Mouse (Mus musculus): ENCODE measurements around the gene 1110059E24Rik. TPM values are rescaled to one million over a fixed set of nuclear protein-coding genes. Genes with fewer than 3 reads are reported as not detected.
A peak's percentile ranks its signal among the peaks of the same experiment; 100 is the strongest.
"Not testable (repeated sequence)": the region's sequence is repeated elsewhere in the genome, so short reads cannot be mapped to it uniquely, and the experiment has no call there.

The 1110059E24Rik gene
- polyA plus RNA-seq, 1 experiment from 2014 or later, result 41.0 TPM

DNA sequence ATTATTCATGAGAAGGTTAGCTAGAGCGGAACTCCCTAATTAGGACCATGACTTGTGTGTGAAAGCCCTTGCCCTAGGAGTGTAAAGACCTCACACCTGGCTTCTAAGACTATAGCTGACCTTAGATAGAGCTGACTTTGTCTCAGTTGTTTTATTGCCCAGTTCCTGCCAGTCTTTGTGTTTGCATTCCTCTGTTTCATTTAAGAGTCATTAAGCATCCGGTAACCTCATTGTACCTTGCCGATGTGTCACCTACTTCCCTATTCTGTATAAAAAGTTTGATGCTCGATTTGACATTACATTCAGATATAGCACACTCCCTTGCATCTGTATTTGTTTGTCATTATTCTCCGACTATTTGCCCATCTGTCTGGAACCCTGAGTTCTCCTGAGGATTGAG lies 60.6 kb downstream of the 1110059E24Rik start:
- H3K27ac ChIP-seq (replicated peaks); H3K9me3 ChIP-seq; ATAC-seq (ENCODE audit: extremely low read depth, insufficient number of reproducible peaks, low FRiP score, low TSS enrichment); H3K4me1 ChIP-seq; H3K4me2 ChIP-seq; H3K4me3 ChIP-seq; H3K27me3 ChIP-seq (replicated peaks); H3K9ac ChIP-seq: not testable (repeated sequence)
- H3K36me3 ChIP-seq, result peaks cover 42% of the 10 kb centered on the region
- 87% methylated on average over 5 of the region's 5 CpGs for WGBS

DNA sequence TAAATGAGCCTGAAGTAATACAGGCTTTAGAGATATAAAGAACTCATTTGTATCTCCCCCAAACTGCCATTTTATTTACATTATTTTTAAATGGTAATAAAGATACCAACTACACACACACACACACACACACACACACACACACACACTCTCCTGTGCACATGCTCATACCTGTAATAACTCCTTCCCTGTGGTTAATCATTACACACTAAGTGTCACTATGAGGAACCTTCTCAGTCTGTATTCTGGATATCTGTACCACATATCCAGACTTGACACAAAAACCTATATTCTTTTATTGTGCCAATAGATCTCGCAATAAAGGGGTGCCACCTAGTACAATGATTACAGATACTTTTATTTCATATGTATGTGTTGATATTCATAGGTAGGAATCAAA lies 62.9 kb downstream of the 1110059E24Rik start:
- Histone ChIP-seq H3K36me3 (peaks cover 19% of the 10 kb centered on the region), H3K27ac (replicated peaks) (no peak overlapping the region), H3K9ac (no peak overlapping the region), H3K27me3 (replicated peaks) (no peaks in the 10 kb centered on the region), H3K4me3 (no peak overlapping the region), H3K4me2 (no peak overlapping the region), H3K9me3 (no peaks in the 10 kb centered on the region), H3K4me1 (no peaks in the 10 kb centered on the region)
- no peak for ATAC-seq (ENCODE audit: extremely low read depth, insufficient number of reproducible peaks, low FRiP score, low TSS enrichment)
- WGBS, result 73% methylated on average over 1 of the region's 1 CpGs

DNA sequence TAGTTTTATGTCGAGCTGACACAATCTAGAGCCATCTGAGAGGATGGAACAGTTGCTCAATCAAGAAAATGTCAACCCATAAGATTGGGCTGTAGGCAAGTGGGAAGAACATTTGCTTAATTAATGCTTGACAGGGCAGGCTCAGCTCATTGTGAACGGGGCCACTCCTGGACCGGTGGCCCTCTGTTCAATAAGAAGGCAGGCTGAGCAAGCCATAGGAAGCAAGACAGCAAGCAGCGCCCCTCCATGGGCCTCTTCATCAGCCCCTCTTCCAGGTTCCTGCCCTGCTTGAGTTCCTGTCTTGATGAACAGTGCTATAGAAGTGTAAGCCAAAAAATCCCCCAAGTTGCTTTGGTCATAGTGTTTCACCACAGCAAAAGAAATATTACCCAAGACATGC lies 65.2 kb downstream of the 1110059E24Rik start:
- H3K4me3 ChIP-seq, result no peak overlapping the region
- no peaks in the 10 kb centered on the region for H3K9me3 ChIP-seq
- peaks cover 10% of the 10 kb centered on the region for H3K36me3 ChIP-seq
- H3K9ac ChIP-seq, result no peak overlapping the region
- WGBS, result 81% methylated on average over 4 of the region's 4 CpGs
- H3K4me1 ChIP-seq, result no peaks in the 10 kb centered on the region
- H3K4me2 ChIP-seq, result no peak overlapping the region
- no peak overlapping the region for H3K27ac ChIP-seq (replicated peaks)
- no peak for ATAC-seq (ENCODE audit: extremely low read depth, insufficient number of reproducible peaks, low FRiP score, low TSS enrichment)
- H3K27me3 ChIP-seq (replicated peaks), result no peaks in the 10 kb centered on the region

DNA sequence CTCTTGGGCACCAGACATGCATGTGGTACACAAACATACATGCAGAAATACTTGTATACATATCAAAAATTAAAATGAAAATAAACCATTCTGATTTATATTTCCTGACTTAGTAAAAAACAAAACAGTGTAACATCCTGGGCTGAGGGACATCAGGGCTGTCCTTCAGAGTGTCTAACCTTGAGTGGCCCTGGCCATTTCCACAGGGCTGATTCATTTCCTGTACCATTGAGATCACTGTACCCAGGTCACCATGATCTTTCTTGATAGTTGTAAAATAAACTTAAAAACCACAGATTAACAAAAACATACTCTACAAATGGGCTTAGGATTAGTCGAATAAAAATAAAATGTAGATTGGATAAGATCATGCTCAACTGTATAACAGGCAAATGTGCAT lies 66.2 kb downstream of the 1110059E24Rik start:
- Histone ChIP-seq H3K36me3 (peaks cover 3% of the 10 kb centered on the region; the same call in 1 of the 2 replicates), H3K27ac (replicated peaks) (no peak overlapping the region), H3K9ac (no peak overlapping the region), H3K4me1 (peaks cover 1% of the 10 kb centered on the region), H3K4me2 (no peak overlapping the region), H3K27me3 (replicated peaks) (no peaks in the 10 kb centered on the region), H3K4me3 (no peak overlapping the region), H3K9me3 (no peaks in the 10 kb centered on the region)
- ATAC-seq (ENCODE audit: extremely low read depth, insufficient number of reproducible peaks, low FRiP score, low TSS enrichment), result no peak
- 70% methylated on average over 1 of the region's 1 CpGs for WGBS

DNA sequence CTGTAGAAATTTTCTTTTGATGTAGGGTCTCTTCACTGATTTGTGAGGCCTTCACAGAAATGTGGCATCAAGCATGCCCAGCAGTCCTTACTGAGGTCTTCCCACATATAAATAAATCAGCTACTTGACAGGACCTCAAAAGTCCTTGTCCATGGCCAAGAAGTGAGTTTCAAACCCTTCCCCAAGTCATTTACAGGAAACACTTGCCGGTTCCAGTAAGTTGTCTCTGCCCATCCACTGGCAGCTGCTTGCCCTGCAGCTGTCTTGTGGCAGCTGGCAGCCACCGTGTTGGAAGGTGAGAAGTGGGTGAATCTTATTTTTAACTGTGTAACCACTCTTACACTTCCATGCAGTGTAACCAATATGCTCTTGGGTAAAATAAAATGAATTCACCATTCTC lies 66.9 kb downstream of the 1110059E24Rik start:
- Histone ChIP-seq H3K36me3 (no peaks in the 10 kb centered on the region), H3K4me3 (no peak overlapping the region), H3K9me3 (no peaks in the 10 kb centered on the region), H3K9ac (no peak overlapping the region), H3K27ac (replicated peaks) (no peak overlapping the region), H3K4me2 (no peak overlapping the region), H3K4me1 (peaks cover 8% of the 10 kb centered on the region), H3K27me3 (replicated peaks) (no peaks in the 10 kb centered on the region)
- ATAC-seq (ENCODE audit: extremely low read depth, insufficient number of reproducible peaks, low FRiP score, low TSS enrichment), result no peak
- WGBS, result 73% methylated on average over 2 of the region's 2 CpGs

DNA sequence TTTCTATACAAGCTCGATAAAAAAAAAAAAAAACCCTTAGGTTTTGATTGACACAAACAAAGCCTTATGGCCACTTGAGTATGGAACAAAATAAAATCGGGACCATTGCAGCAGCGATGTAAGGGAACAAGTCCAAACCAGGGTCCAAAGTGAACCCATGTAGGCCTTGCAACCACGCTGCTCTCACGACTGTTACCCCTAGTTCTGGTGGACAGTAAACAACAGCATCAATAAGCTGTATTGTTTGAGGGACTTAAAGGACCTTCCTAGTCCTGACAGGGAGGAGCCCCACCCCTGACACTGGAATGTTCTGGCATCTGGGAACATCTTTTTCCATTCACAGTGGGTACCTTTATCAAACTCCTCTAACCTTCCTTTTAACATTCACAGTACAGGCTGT lies 68.8 kb downstream of the 1110059E24Rik start:
- no peak overlapping the region for H3K4me2 ChIP-seq

DNA sequence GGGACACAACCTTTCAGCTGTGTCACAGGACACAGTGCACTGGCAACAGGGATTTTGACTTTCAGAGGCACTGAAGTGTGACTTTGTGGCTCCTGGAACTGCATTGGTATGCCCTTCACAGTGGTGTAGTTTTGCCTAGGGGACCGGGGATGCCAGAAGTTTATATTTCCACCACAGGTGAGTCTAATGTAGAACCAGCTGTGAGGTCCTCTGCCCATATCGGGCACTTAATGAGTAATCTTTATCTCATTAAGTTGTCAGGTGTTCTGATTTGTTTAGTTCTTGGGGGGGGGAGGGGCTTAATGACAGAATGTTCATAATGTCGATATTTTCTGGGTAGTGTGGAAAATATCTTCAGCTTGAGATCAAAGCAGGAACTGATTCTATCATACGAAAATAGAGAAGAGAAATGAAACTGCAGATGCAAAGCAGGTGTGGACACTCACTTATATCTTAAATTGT lies 69.2 kb downstream of the 1110059E24Rik start:
- no peak overlapping the region for H3K27ac ChIP-seq (replicated peaks)
- no peaks in the 10 kb centered on the region for H3K27me3 ChIP-seq (replicated peaks)
- H3K9me3 ChIP-seq, result no peaks in the 10 kb centered on the region
- no peaks in the 10 kb centered on the region for H3K36me3 ChIP-seq
- no peak overlapping the region for H3K9ac ChIP-seq
- H3K4me3 ChIP-seq, result no peak overlapping the region
- H3K4me2 ChIP-seq, result no peak overlapping the region
- peaks cover 12% of the 10 kb centered on the region for H3K4me1 ChIP-seq
- 77% methylated on average over 4 of the region's 4 CpGs for WGBS
- no peak for ATAC-seq (ENCODE audit: extremely low read depth, insufficient number of reproducible peaks, low FRiP score, low TSS enrichment)

More for the DNA sequence above, 68.8 kb downstream of the 1110059E24Rik start:
- Histone ChIP-seq H3K27ac (replicated peaks) (no peak overlapping the region), H3K4me3 (no peak overlapping the region), H3K27me3 (replicated peaks) (no peaks in the 10 kb centered on the region), H3K9me3 (no peaks in the 10 kb centered on the region), H3K4me1 (peaks cover 12% of the 10 kb centered on the region), H3K9ac (no peak overlapping the region), H3K36me3 (no peaks in the 10 kb centered on the region)
- ATAC-seq (ENCODE audit: extremely low read depth, insufficient number of reproducible peaks, low FRiP score, low TSS enrichment), result no peak
- WGBS, result 81% methylated on average over 5 of the region's 5 CpGs

DNA sequence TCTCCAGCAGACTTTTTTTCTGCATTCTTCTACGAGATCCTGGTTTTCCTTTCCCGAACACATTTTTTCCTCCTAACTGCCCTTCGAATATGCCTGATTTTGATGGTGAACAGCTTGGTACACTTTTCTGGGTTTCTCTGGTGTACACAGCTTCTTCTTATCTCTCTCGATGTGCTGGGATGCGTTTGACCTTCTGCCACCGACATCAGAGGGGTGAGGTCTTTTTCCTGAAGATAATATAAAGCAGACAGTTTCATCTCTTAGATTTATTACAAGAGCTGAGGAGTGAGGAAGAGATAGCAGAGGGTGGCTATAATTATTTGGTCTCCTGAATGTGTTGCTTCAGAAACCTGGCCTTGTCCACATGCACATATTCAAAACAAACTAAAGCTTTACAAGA lies 71.4 kb downstream of the 1110059E24Rik start:
- Histone ChIP-seq H3K36me3 (no peaks in the 10 kb centered on the region), H3K27ac (replicated peaks) (no peak overlapping the region), H3K27me3 (replicated peaks) (no peaks in the 10 kb centered on the region), H3K9me3 (no peaks in the 10 kb centered on the region), H3K4me3 (peak overlapping the region; percentile 3; the same call in 1 of the 2 replicates), H3K9ac (no peak overlapping the region; the same call in 1 of the 2 replicates), H3K4me2 (peak overlapping the region; percentile 47), H3K4me1 (peaks cover 21% of the 10 kb centered on the region)
- 38% methylated on average over 6 of the region's 6 CpGs for WGBS
- ATAC-seq (ENCODE audit: extremely low read depth, insufficient number of reproducible peaks, low FRiP score, low TSS enrichment), result no peak

DNA sequence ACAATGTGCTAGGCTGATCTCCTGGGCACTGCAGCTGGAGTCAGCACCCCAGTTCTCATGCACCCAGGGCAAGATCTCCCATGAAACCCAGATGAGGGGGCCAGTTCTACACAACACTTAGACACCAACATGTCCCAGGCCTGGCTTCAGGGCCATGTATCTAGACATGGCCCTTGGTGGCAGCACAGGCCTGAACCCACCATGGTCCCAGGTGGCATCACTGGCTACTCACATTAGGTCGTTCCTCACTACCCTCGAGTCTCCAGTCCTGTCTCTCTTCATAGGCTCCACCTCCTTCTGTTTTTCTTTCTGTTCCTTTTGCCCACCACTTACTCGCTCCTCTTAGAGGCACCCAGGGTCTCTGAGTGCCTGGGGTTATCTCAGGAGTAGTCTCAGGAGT lies 72.9 kb downstream of the 1110059E24Rik start:
- WGBS, result 79% methylated on average over 3 of the region's 3 CpGs
- H3K27me3 ChIP-seq (replicated peaks), result no peaks in the 10 kb centered on the region
- H3K9ac ChIP-seq, result no peak overlapping the region
- no peak overlapping the region for H3K27ac ChIP-seq (replicated peaks)
- H3K4me2 ChIP-seq, result no peak overlapping the region
- no peak overlapping the region for H3K4me3 ChIP-seq
- H3K36me3 ChIP-seq, result no peaks in the 10 kb centered on the region
- no peak for ATAC-seq (ENCODE audit: extremely low read depth, insufficient number of reproducible peaks, low FRiP score, low TSS enrichment)
- H3K9me3 ChIP-seq, result no peaks in the 10 kb centered on the region
- H3K4me1 ChIP-seq, result peaks cover 21% of the 10 kb centered on the region

DNA sequence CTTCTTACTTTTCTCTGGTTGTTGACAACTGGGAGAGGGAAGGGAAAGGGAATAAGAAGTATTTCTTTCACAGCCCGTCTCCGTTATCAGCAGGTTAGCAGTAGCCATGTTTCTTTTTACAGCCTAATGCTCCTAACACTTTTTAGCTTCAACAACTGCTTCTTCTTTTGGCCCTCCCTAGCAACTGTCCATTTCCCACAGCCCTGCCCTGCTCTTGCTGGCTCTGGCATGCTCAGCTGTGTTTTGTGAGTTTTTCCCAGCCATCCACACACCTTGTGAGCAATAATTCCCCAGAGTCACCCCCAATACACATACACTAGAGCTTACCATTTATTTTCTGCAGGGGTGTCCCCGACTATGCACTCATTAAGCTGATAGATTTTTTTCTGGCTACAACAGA lies 75.3 kb downstream of the 1110059E24Rik start:
- Histone ChIP-seq H3K4me1 (peaks cover 26% of the 10 kb centered on the region), H3K36me3 (no peaks in the 10 kb centered on the region), H3K9me3 (no peaks in the 10 kb centered on the region), H3K27me3 (replicated peaks) (no peaks in the 10 kb centered on the region), H3K9ac (no peak overlapping the region), H3K4me2 (0 out of 2 replicates have a peak overlapping the region, but pooled peaks have one; percentile 3), H3K27ac (replicated peaks) (peak overlapping the region; percentile 8; the same call in 1 of the 2 replicates), H3K4me3 (no peak overlapping the region)
- 26% methylated on average over 3 of the region's 3 CpGs for WGBS
- ATAC-seq (ENCODE audit: extremely low read depth, insufficient number of reproducible peaks, low FRiP score, low TSS enrichment), result no peak

DNA sequence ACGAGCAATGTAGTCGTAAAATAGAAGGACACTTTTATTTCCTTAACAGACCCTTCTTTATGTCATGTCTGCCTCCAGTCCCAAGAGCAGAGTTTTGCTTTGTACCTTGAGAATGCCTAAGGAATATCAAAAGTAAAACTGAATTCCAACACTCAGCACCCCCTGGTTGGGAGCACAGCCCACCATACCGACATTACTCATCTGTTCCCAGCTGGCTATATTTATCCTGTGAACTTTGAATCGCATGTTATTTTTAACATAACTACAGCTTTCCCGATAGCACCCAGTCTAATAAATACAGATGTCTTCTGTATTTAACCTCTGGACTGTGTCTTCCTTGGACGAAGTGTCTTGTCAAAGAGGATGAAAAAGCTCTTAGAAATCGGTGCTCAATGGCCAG lies 80.8 kb downstream of the 1110059E24Rik start:
- Histone ChIP-seq H3K4me3 (no peak overlapping the region), H3K9me3 (no peaks in the 10 kb centered on the region), H3K4me2 (peak overlapping the region; percentile 42), H3K36me3 (no peaks in the 10 kb centered on the region), H3K27me3 (replicated peaks) (no peaks in the 10 kb centered on the region), H3K9ac (no peak overlapping the region), H3K27ac (replicated peaks) (peak overlapping the region; percentile 76), H3K4me1 (peaks cover 27% of the 10 kb centered on the region)
- WGBS, result 39% methylated on average over 7 of the region's 7 CpGs
- no peak for ATAC-seq (ENCODE audit: extremely low read depth, insufficient number of reproducible peaks, low FRiP score, low TSS enrichment)

DNA sequence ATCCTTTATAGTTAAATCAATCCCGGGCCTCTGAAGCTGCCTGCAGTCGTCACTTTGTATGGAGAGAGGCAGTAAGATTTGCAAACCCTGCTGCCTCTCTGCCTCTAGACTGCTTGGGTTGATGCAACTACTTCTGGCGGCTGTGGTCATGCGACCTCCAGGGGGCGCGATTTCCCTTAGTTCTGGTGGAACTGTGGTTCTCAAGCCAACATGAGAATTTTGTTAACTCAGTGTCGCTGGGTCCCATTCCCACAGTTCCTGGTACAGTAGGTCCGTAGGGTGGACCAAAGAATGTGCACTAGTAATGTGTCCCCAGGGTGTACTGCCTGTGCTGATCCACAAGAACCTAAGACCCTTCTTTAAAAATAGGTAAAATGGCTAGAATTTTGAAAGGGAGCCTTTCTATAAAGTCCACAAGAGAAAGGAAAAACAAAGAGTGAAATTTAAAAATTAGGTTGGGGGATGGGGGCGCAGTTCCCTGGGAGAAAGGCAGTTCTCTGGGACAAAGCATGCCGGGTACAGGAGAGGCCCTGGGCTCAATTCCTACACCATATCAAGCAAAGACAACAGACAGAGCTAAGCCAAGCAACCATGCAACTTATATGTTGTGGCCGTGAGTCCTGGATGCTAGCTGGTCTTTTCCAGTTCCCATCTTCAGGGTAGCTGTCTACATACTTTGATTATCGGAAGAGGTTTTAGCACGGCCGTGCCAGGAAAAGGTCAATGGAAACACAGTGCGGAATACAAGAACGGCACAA lies 81.4 kb downstream of the 1110059E24Rik start:
- WGBS, result 36% methylated on average over 16 of the region's 16 CpGs
- Histone ChIP-seq H3K27ac (replicated peaks) (peak overlapping the region; percentile 76), H3K4me2 (peak overlapping the region; percentile 42), H3K36me3 (no peaks in the 10 kb centered on the region), H3K4me3 (no peak overlapping the region), H3K9ac (no peak overlapping the region), H3K9me3 (no peaks in the 10 kb centered on the region), H3K27me3 (replicated peaks) (no peaks in the 10 kb centered on the region), H3K4me1 (peaks cover 24% of the 10 kb centered on the region)
- ATAC-seq (ENCODE audit: extremely low read depth, insufficient number of reproducible peaks, low FRiP score, low TSS enrichment), result 0 out of 2 replicates have a peak, but pooled peaks have one; percentile 29
